In the genomic region with DNA sequence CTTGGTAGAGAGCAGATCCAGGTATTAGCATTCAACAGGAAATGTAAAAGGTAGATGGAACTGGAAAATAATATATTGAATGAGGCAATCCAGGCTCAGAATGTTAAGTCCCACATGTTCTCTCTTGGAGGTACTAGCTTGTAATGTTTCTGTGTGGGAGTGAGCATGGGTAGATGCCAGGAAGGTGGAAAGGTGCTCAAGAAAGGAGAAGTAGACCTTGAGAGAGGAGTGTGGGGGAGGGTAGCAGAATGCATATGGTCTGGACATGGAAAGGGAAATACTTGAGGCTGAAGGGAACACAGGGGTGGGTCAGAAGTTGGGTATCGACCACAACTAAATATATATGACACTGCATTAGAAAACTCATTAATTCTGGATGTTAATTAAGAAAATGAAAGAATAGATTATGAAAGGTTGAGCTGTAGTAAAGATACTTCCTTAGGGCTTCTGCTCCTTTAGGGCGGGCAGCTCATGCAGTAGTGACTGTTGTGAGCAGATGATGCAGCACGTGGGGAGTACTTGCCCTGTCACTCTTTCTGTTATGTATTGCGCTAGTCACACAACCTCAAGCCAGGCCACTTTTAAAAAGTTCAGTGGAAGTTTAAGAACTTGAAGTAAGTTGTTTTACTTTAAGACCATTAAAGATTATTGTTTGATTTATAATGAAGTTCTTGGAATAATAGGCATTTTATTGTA, we compare ENCODE assay signal across 18 mouse cellular contexts. TPM values are rescaled to one million over a fixed set of nuclear protein-coding genes. Genes with fewer than 3 reads are reported as not detected.
DNase-seq lines count a peak whose midpoint lies in the region; ATAC-seq and TF ChIP-seq lines count a peak whose summit lies in the region.
"Had no signal": no experiment of that assay in that cellular context is flagged by ENCODE, and none has a peak within 500 bp of the region (broad histone marks: within the 10 kb centered on the region; RNA-seq: fewer than 3 reads in every experiment).

No protein-coding gene starts in this region.

- ATAC-seq in neutrophil, adult 5-6 weeks (ENCODE audit: extremely low read depth, insufficient number of reproducible peaks, low FRiP score, poor library complexity, severe bottlenecking) = 0 out of 2 replicates have a peak, but pooled peaks have one; percentile 39
- ATAC-seq: forebrain, embryonic 13.5 days; intestine, embryonic 15.5 days; Patski had no signal

- H3K4me3 ChIP-seq in lung, adult 2 months (replicated peaks; ENCODE audit: extremely low read depth, low read depth, low read length) = no peak overlapping the region
- H3K4me3 ChIP-seq: forebrain, embryonic 13.5 days; intestine, embryonic 15.5 days; limb, embryonic 13.5 days; liver, embryonic 15.5 days; neural tube, embryonic 13.5 days had no signal

- peaks cover 5% of the 10 kb centered on the region for H3K4me1 ChIP-seq in lung, adult 2 months (ENCODE audit: control insufficient read depth, insufficient read depth, low read length)
- H3K4me1 ChIP-seq: intestine, embryonic 15.5 days; liver, embryonic 15.5 days had no signal

- DNase-seq in embryo, embryonic 10 days (ENCODE audit: low spot score) = peak; percentile 7
- DNase-seq in embryo, embryonic 11 days = no peak
- DNase-seq in lung, postnatal 14 days = peak; percentile 12
- no peak for DNase-seq in lung, adult 2 months
- DNase-seq in fat pad, adult 2 months (ENCODE audit: extremely low read depth, low read depth, low spot score) = peak; percentile 57
- no peak for DNase-seq in right cerebral cortex, adult 18-20 months
- no peak for DNase-seq in layer of hippocampus, adult 18-20 months (ENCODE audit: low spot score in 2 of 2)
- DNase-seq: cerebellum, adult 9-10 months; gastrocnemius, postnatal 36 days; right cerebral cortex, postnatal 4 days; thymus, postnatal 25 days had no signal

- TF ChIP-seq CTCF in lung, adult 2 months (IDR thresholded peaks at IDR 0.05; ENCODE audit: insufficient read depth, low read length) = no peak

- 62% methylated on average over 4 of the region's 4 CpGs for WGBS in lung, adult 2 months

- TF ChIP-seq POLR2A in lung, adult 2 months (IDR thresholded peaks at IDR 0.05; ENCODE audit: borderline replicate concordance, extremely low read depth, low read depth, low read length) = no peak

RNA-seq across cellular contexts. Expression of gene Zcchc7, which starts 24.9 kb away (rescaled TPM):
- 8.5 and 15.9 TPM in 2 replicates for polyA plus RNA-seq in lung, adult 2 months (2012; rRNA removed)
- 224 and 249 TPM in 2 replicates for total RNA-seq in neutrophil, adult 5-6 weeks (2017)
- total RNA-seq in layer of hippocampus, adult 18-20 months (2021) = 10 to 100 TPM; 52.2 to 64.9 TPM

Comparison
In these comparisons a context has a peak if more than half of its experiments do, and no peak if none do; other contexts are left out.
1. DNase-seq: peak in embryo, embryonic 10 days (single experiment), lung, postnatal 14 days (single experiment) and fat pad, adult 2 months (single experiment); none in embryo, embryonic 11 days (single experiment), lung, adult 2 months (single experiment), right cerebral cortex, adult 18-20 months (single experiment) and layer of hippocampus, adult 18-20 months (0 of 2).